Mouse (Mus musculus): ENCODE measurements around the gene Hipk2. TPM values are rescaled to one million over a fixed set of nuclear protein-coding genes. Genes with fewer than 3 reads are reported as not detected.

Gene Hipk2
- polyA plus RNA-seq, 1 experiment from 2014 or later, result 16.0 TPM

DNA sequence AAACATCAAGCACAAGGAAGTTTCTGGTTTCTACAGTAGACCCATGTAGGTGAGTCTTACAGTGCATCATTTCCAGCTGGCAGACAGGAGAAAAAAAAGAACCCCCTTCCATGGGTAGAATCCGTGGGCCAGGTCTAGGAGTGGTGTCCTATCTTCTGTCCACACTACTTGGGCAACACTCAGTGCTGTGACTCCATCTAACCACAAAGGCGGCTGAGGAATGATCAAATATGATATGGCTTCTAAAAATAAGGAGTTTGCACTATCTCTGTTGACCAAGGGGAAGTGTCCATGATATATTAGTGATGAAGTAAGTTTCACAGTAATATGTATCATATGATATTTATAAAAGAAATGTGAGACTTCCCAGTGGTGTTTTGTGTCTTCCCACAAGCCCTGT lies 16.1 kb upstream of the Hipk2 start:
- WGBS, result 81% methylated on average over 2 of the region's 2 CpGs
- Histone ChIP-seq H3K4me2 (ENCODE audit: low read length) (no peak overlapping the region), H3K9me3 (replicated peaks; ENCODE audit: control insufficient read depth, low read length) (no peaks in the 10 kb centered on the region), H3K27me3 (replicated peaks; ENCODE audit: control insufficient read depth, insufficient read depth, low read length) (no peaks in the 10 kb centered on the region), H3K4me1 (ENCODE audit: control insufficient read depth, insufficient read depth, low read length) (no peaks in the 10 kb centered on the region), H3K9ac (ENCODE audit: low read length) (no peak overlapping the region), H3K27ac (ENCODE audit: low read depth, low read length) (no peak overlapping the region), H3K36me3 (ENCODE audit: control insufficient read depth, insufficient read depth, low read length) (no peaks in the 10 kb centered on the region), H3K4me3 (ENCODE audit: low read depth, low read length) (no peak overlapping the region)
- no peak for ATAC-seq
- DNase-seq (ENCODE audit: low spot score), result no peak

DNA sequence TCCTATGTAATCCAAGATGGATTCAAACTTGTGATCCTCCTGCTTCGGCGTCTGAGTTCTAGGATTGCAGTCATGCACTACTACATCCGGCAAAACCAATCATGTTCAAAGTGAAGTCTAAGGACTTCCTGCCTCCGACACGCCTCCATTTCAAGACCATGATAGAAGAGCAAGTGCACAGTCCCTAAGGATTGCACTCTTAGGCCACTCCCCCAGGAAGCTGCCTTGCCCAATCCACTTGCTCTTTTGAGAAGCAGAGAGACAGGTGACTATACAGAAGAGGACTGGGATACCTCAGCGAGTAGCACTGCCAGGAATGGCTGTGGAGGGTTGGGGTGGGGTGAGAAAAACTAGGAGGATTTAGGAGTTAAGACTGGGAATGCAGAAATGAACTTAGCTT lies 13.2 kb upstream of the Hipk2 start:
- H3K4me1 ChIP-seq (ENCODE audit: control insufficient read depth, insufficient read depth, low read length), result no peaks in the 10 kb centered on the region
- no peak for DNase-seq (ENCODE audit: low spot score)
- ATAC-seq, result no peak
- no peak overlapping the region for H3K4me3 ChIP-seq (ENCODE audit: low read depth, low read length)
- no peak overlapping the region for H3K4me2 ChIP-seq (ENCODE audit: low read length)
- no peaks in the 10 kb centered on the region for H3K9me3 ChIP-seq (replicated peaks; ENCODE audit: control insufficient read depth, low read length)
- no peaks in the 10 kb centered on the region for H3K27me3 ChIP-seq (replicated peaks; ENCODE audit: control insufficient read depth, insufficient read depth, low read length)
- H3K27ac ChIP-seq (ENCODE audit: low read depth, low read length), result no peak overlapping the region
- no peak overlapping the region for H3K9ac ChIP-seq (ENCODE audit: low read length)
- WGBS, result 81% methylated on average over 6 of the region's 6 CpGs
- no peaks in the 10 kb centered on the region for H3K36me3 ChIP-seq (ENCODE audit: control insufficient read depth, insufficient read depth, low read length)

DNA sequence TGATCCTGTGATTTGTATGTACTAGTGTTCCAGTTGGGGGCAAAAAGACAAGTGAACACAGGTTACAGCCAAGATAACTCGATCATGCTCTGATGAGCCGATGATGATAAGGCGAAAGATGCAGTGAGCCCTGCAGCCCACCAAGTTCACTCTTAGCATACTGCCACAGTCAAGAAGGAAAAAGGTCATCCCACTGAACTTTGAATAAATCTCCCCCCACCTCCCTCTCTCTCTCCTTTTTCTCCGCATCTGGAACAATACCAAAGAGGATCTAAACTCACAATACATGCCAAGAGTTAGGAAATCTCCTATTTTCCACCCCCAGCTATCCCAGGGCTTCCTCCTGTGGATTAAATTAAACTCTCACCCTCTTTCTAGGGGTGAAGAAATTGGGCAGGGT lies 11.5 kb upstream of the Hipk2 start:
- no peaks in the 10 kb centered on the region for H3K4me1 ChIP-seq (ENCODE audit: control insufficient read depth, insufficient read depth, low read length)
- DNase-seq (ENCODE audit: low spot score), result no peak
- 90% methylated on average over 4 of the region's 4 CpGs for WGBS

DNA sequence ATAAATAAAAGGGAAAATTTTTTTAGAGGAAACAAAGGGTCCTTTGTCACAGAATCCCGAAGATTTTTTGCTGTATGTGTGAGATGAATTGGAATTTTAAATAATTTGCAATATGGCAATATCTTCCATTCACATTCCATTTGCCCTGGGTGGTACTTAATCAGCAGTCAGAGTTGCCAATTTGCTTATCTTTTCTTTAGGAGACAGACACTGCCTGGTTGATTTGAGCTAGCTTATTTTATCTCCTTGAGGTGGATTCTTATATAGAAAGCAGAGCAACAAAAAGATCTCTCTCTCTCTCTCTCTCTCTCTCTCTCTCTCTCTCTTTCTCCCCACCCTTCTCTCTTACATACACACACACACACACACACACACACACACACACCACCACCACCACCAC lies 9.2 kb upstream of the Hipk2 start:
- no peak overlapping the region for H3K4me2 ChIP-seq (ENCODE audit: low read length)
- H3K36me3 ChIP-seq (ENCODE audit: control insufficient read depth, insufficient read depth, low read length), result no peaks in the 10 kb centered on the region
- 67% methylated on average over 1 of the region's 1 CpGs for WGBS
- H3K4me1 ChIP-seq (ENCODE audit: control insufficient read depth, insufficient read depth, low read length), result no peaks in the 10 kb centered on the region
- H3K9me3 ChIP-seq (replicated peaks; ENCODE audit: control insufficient read depth, low read length), result no peaks in the 10 kb centered on the region
- DNase-seq (ENCODE audit: low spot score) (no peak), ATAC-seq (no peak)
- H3K27ac ChIP-seq (ENCODE audit: low read depth, low read length), result no peak overlapping the region
- H3K9ac ChIP-seq (ENCODE audit: low read length), result no peak overlapping the region
- no peaks in the 10 kb centered on the region for H3K27me3 ChIP-seq (replicated peaks; ENCODE audit: control insufficient read depth, insufficient read depth, low read length)
- no peak overlapping the region for H3K4me3 ChIP-seq (ENCODE audit: low read depth, low read length)

More for the DNA sequence above, 11.5 kb upstream of the Hipk2 start:
- Histone ChIP-seq H3K27ac (ENCODE audit: low read depth, low read length) (no peak overlapping the region), H3K9ac (ENCODE audit: low read length) (no peak overlapping the region), H3K4me2 (ENCODE audit: low read length) (no peak overlapping the region), H3K4me3 (ENCODE audit: low read depth, low read length) (no peak overlapping the region), H3K36me3 (ENCODE audit: control insufficient read depth, insufficient read depth, low read length) (no peaks in the 10 kb centered on the region), H3K9me3 (replicated peaks; ENCODE audit: control insufficient read depth, low read length) (no peaks in the 10 kb centered on the region), H3K27me3 (replicated peaks; ENCODE audit: control insufficient read depth, insufficient read depth, low read length) (no peaks in the 10 kb centered on the region)
- no peak for ATAC-seq

DNA sequence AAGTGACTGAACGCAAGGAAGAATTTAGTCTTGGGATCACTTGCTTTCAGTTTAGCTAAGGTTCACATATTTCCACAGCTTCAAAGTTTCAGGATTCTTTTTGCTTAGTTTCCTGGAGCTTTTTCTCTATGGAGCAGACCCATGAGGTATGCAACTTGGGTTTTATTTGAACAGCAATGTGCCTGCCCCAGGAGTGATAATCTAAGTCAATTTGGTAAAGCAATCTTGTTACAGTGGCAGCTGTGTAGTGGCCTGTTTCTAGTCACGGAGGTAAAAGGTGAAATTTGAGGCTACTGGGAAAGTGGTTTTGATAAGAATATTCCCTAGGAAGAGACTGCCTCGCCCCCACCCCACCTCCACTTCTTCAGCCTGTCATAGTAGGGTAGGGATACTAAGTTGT lies 8.5 kb upstream of the Hipk2 start:
- H3K27me3 ChIP-seq (replicated peaks; ENCODE audit: control insufficient read depth, insufficient read depth, low read length), result no peaks in the 10 kb centered on the region
- H3K9me3 ChIP-seq (replicated peaks; ENCODE audit: control insufficient read depth, low read length), result no peaks in the 10 kb centered on the region
- no peak for DNase-seq (ENCODE audit: low spot score)
- H3K9ac ChIP-seq (ENCODE audit: low read length), result no peak overlapping the region
- ATAC-seq, result no peak
- H3K27ac ChIP-seq (ENCODE audit: low read depth, low read length), result no peak overlapping the region
- no peak overlapping the region for H3K4me3 ChIP-seq (ENCODE audit: low read depth, low read length)
- H3K4me2 ChIP-seq (ENCODE audit: low read length), result no peak overlapping the region
- H3K36me3 ChIP-seq (ENCODE audit: control insufficient read depth, insufficient read depth, low read length), result no peaks in the 10 kb centered on the region
- WGBS, result 77% methylated on average over 3 of the region's 3 CpGs
- no peaks in the 10 kb centered on the region for H3K4me1 ChIP-seq (ENCODE audit: control insufficient read depth, insufficient read depth, low read length)

DNA sequence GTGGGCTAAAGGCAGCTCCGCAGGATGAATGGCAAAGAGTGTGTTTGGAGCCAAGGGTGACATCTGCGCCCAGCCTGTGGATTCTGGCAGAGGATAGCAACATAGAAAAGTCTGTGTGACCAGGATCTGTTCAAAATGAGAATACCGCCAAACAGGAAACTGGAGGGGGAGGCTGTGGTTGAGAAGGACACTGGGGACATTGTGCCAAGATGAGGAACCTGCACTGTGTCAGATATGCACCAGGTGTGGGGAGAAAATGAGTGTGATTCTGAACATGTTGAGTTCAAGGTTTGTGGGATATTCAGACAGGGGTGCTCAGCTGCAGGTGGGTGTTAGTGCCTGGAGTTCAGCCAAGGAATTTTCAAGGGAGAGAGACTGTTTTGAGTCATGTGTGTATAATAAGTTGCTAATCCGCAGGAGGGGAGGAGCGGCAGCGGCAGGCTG lies 6.8 kb upstream of the Hipk2 start:
- DNase-seq (ENCODE audit: low spot score), result peak; percentile 12
- Histone ChIP-seq H3K27me3 (replicated peaks; ENCODE audit: control insufficient read depth, insufficient read depth, low read length) (no peaks in the 10 kb centered on the region), H3K4me3 (ENCODE audit: low read depth, low read length) (no peak overlapping the region), H3K9ac (ENCODE audit: low read length) (no peak overlapping the region), H3K4me1 (ENCODE audit: control insufficient read depth, insufficient read depth, low read length) (no peaks in the 10 kb centered on the region), H3K27ac (ENCODE audit: low read depth, low read length) (no peak overlapping the region), H3K36me3 (ENCODE audit: control insufficient read depth, insufficient read depth, low read length) (no peaks in the 10 kb centered on the region), H3K9me3 (replicated peaks; ENCODE audit: control insufficient read depth, low read length) (no peaks in the 10 kb centered on the region), H3K4me2 (ENCODE audit: low read length) (no peak overlapping the region)
- WGBS, result 56% methylated on average over 6 of the region's 6 CpGs
- no peak for ATAC-seq

DNA sequence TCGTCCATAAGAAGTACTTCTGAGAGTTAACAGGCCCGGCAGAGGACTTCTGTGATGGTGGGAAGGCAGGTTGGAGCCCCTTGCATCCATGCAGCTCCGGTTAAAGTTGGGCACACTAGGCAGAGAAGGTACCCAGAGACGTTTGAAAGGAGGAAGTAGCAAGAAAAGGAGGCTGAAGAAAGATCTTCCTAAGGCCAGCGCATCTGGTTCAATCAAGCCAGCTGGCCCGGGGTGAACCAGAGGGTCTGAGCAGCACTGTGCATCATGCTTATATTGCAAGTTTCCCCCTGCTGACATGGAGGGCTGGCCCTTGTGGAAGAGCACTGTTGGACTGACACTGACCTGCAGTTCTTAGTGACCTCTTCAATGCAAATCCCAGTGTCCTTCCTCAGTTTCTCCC lies 6.0 kb upstream of the Hipk2 start:
- Histone ChIP-seq H3K4me1 (ENCODE audit: control insufficient read depth, insufficient read depth, low read length) (no peaks in the 10 kb centered on the region; the same call in 1 of the 2 replicates), H3K4me3 (ENCODE audit: low read depth, low read length) (no peak overlapping the region), H3K9me3 (replicated peaks; ENCODE audit: control insufficient read depth, low read length) (no peaks in the 10 kb centered on the region), H3K4me2 (ENCODE audit: low read length) (no peak overlapping the region), H3K9ac (ENCODE audit: low read length) (no peak overlapping the region), H3K27me3 (replicated peaks; ENCODE audit: control insufficient read depth, insufficient read depth, low read length) (no peaks in the 10 kb centered on the region), H3K36me3 (ENCODE audit: control insufficient read depth, insufficient read depth, low read length) (no peaks in the 10 kb centered on the region), H3K27ac (ENCODE audit: low read depth, low read length) (no peak overlapping the region)
- whole genome bisulfite sequencing, result 68% methylated on average over 6 of the region's 6 CpGs
- ATAC-seq (no peak), DNase-seq (ENCODE audit: low spot score) (no peak)

DNA sequence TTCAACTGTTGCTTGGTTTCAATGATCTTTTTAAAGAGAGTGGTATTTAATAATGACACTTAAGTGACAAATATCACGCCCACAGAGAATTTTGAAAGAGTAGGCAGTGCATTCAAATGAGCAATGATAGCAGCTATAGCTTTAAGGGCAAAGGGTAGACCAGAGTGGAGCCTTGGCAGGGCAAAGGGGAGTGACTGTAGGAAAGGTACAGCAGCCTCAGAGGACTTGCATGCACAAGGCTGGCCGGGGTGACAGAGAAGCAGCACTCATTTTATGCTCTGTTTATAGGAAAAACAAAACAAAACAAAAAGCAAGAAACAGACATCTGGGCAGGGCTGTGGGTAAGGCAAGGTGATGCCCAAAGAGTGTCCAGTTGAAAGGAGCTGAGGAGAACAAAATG lies 5.5 kb upstream of the Hipk2 start:
- Histone ChIP-seq H3K9ac (ENCODE audit: low read length) (no peak overlapping the region), H3K4me3 (ENCODE audit: low read depth, low read length) (no peak overlapping the region), H3K4me2 (ENCODE audit: low read length) (no peak overlapping the region), H3K9me3 (replicated peaks; ENCODE audit: control insufficient read depth, low read length) (no peaks in the 10 kb centered on the region), H3K27me3 (replicated peaks; ENCODE audit: control insufficient read depth, insufficient read depth, low read length) (no peaks in the 10 kb centered on the region), H3K4me1 (ENCODE audit: control insufficient read depth, insufficient read depth, low read length) (no peaks in the 10 kb centered on the region; the same call in 1 of the 2 replicates), H3K27ac (ENCODE audit: low read depth, low read length) (no peak overlapping the region), H3K36me3 (ENCODE audit: control insufficient read depth, insufficient read depth, low read length) (no peaks in the 10 kb centered on the region)
- no peak for ATAC-seq
- DNase-seq (ENCODE audit: low spot score), result no peak
- 79% methylated on average over 2 of the region's 2 CpGs for WGBS

DNA sequence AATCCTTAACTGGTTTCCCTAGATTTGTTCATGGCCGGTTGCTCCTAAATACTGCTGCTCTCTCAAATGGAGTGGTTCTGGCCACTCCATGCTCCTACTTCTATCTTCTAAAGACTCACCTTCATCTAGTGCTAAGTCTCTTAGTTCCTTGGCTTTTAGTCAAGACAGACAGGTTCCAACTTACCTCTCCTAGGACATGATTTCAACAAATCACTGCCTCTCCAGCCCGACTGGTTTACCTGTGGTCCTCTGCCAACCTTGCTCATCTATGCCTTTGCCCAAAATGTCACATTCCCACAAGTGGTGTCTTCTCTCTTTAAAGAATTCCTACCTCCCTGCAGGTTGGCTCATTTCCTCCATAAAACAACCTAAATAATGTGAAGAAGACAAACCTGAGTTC lies 1.7 kb upstream of the Hipk2 start:
- Histone ChIP-seq H3K9ac (ENCODE audit: low read length) (no peak overlapping the region), H3K4me2 (ENCODE audit: low read length) (no peak overlapping the region), H3K27ac (ENCODE audit: low read depth, low read length) (no peak overlapping the region), H3K36me3 (ENCODE audit: control insufficient read depth, insufficient read depth, low read length) (no peaks in the 10 kb centered on the region), H3K9me3 (replicated peaks; ENCODE audit: control insufficient read depth, low read length) (no peaks in the 10 kb centered on the region), H3K4me1 (ENCODE audit: control insufficient read depth, insufficient read depth, low read length) (peaks cover 11% of the 10 kb centered on the region), H3K27me3 (replicated peaks; ENCODE audit: control insufficient read depth, insufficient read depth, low read length) (no peaks in the 10 kb centered on the region), H3K4me3 (ENCODE audit: low read depth, low read length) (no peak overlapping the region)
- DNase-seq (ENCODE audit: low spot score), result no peak
- no peak for ATAC-seq
- 79% methylated on average over 2 of the region's 2 CpGs for WGBS

Measured in forebrain, embryonic 14.5 days (tissue).